Mouse (Mus musculus): ENCODE data around the gene Mfn1.

The Mfn1 gene

GRCm38 (mm10) chr3:32611606-32612170 is 82.4 kb downstream of the Mfn1 start:
- no peak for DNase-seq (ENCODE audit: low spot score in 2 of 2)

GRCm38 (mm10) chr3:32614786-32615185 is 85.5 kb downstream of the Mfn1 start:
- DNase-seq (ENCODE audit: low spot score in 2 of 2), result no peak

- DNase-seq (ENCODE audit: low spot score in 2 of 2), result no peak
These were observed 86.1 kb downstream of the Mfn1 start for GRCm38 (mm10) chr3:32615376-32615775.

- DNase-seq (ENCODE audit: low spot score in 2 of 2), result no peak
These were observed 86.7 kb downstream of the Mfn1 start for GRCm38 (mm10) chr3:32616006-32616330.

GRCm38 (mm10) chr3:32616331-32617052 is 87.2 kb downstream of the Mfn1 start, which contains the start of gene Gnb4:
Gene Gnb4, minus strand, starts transcription at chr3:32616585.
- no peak for DNase-seq (ENCODE audit: low spot score in 2 of 2)

- DNase-seq (ENCODE audit: low spot score in 2 of 2), result no peak
These were observed 87.9 kb downstream of the Mfn1 start for GRCm38 (mm10) chr3:32617053-32617642.

- DNase-seq (ENCODE audit: low spot score in 2 of 2), result no peak
These were observed 92.4 kb downstream of the Mfn1 start for GRCm38 (mm10) chr3:32621658-32622057.

GRCm38 (mm10) chr3:32622106-32622505 is 92.8 kb downstream of the Mfn1 start:
- no peak for DNase-seq (ENCODE audit: low spot score in 2 of 2)

- no peak for DNase-seq (ENCODE audit: low spot score in 2 of 2)
These were observed 98.9 kb downstream of the Mfn1 start for GRCm38 (mm10) chr3:32628141-32628540.

Data from left cerebral cortex, adult 9 months (tissue).